11 mouse cellular contexts compared by ENCODE assay signal in the genomic region with DNA sequence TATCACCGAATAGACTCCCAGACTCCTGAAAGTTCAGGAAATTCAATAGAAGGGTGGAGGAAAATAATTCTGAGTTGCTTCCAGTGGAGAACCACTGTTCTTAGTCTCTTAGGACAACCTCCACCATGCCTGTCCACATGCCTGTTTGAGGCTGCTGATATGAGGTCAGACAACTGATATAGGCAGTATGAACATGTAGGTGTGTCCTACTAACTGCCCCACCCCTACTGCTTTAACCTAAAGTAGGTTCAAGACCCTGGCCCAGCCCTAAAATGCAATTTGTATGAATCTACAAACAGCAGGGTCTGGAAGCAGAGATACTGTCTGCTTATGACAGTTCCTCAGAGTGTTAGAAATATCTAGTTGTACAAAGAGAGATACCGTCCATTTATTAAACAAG. TPM values are rescaled to one million over a fixed set of nuclear protein-coding genes. Genes with fewer than 3 reads are reported as not detected.
DNase-seq lines count a peak whose midpoint lies in the region; ATAC-seq and TF ChIP-seq lines count a peak whose summit lies in the region.
"Had no signal": no experiment of that assay in that cellular context is flagged by ENCODE, and none has a peak within 500 bp of the region (broad histone marks: within the 10 kb centered on the region; RNA-seq: fewer than 3 reads in every experiment).

No protein-coding gene starts in this region.

- H3K4me1 ChIP-seq in neural tube, embryonic 11.5 days (ENCODE audit: control insufficient read depth, insufficient read depth, low read length), result peaks cover 9% of the 10 kb centered on the region
- H3K4me1 ChIP-seq in liver, postnatal 0 days (ENCODE audit: insufficient read depth), result peaks cover 13% of the 10 kb centered on the region

- no peaks in the 10 kb centered on the region for H3K27me3 ChIP-seq in neural tube, embryonic 11.5 days (ENCODE audit: control insufficient read depth, insufficient read depth, low read length)
- no peaks in the 10 kb centered on the region for H3K27me3 ChIP-seq in liver, postnatal 0 days (ENCODE audit: insufficient read depth, low read length)
- H3K27me3 ChIP-seq: neural tube, embryonic 12.5 days had no signal

- no peaks in the 10 kb centered on the region for H3K9me3 ChIP-seq in neural tube, embryonic 11.5 days (ENCODE audit: control insufficient read depth, low read length)
- no peaks in the 10 kb centered on the region for H3K9me3 ChIP-seq in liver, postnatal 0 days (ENCODE audit: low read length)
- H3K9me3 ChIP-seq: neural tube, embryonic 12.5 days had no signal

- peak overlapping the region; percentile 84; the same call in 1 of the 2 replicates for H3K4me3 ChIP-seq in gastrocnemius, adult 2 months
- H3K4me3 ChIP-seq in neural tube, embryonic 11.5 days (ENCODE audit: low read depth, low read length), result 0 out of 2 replicates have a peak overlapping the region, but pooled peaks have one; percentile 96
- no peak overlapping the region for H3K4me3 ChIP-seq in liver, postnatal 0 days (ENCODE audit: low read depth, low read length)

- H3K36me3 ChIP-seq in neural tube, embryonic 11.5 days (ENCODE audit: control insufficient read depth, insufficient read depth, low read length), result peaks cover 40% of the 10 kb centered on the region
- H3K36me3 ChIP-seq in liver, postnatal 0 days (replicated peaks; ENCODE audit: insufficient read depth, low read length), result peaks cover 49% of the 10 kb centered on the region

- H3K9ac ChIP-seq in neural tube, embryonic 11.5 days (ENCODE audit: low read length), result no peak overlapping the region
- no peak overlapping the region for H3K9ac ChIP-seq in liver, postnatal 0 days (replicated peaks)

- no peak for DNase-seq in gastrocnemius, adult 2 months
- DNase-seq in gastrocnemius, postnatal 10 days, result no peak
- no peak for DNase-seq in neural tube, embryonic 11.5 days (ENCODE audit: low spot score)
- DNase-seq in neural tube, embryonic 10.5 days (ENCODE audit: extremely low spot score, low spot score), result no peak
- DNase-seq in liver, postnatal 0 days, result no peak
- no peak for DNase-seq in layer of hippocampus, adult 9-10 months (ENCODE audit: low spot score)
- no peak for DNase-seq in thymus, postnatal 25 days
- DNase-seq in c-Kit-positive CD71-positive TER-119-positive erythroid progenitor cells, embryonic 14.5 days (ENCODE audit: low spot score), result no peak

- no peak overlapping the region for H3K4me2 ChIP-seq in neural tube, embryonic 11.5 days (ENCODE audit: low read depth)
- no peak overlapping the region for H3K4me2 ChIP-seq in liver, postnatal 0 days (ENCODE audit: low read depth, low read length)

- no peak overlapping the region for H3K27ac ChIP-seq in gastrocnemius, adult 2 months
- no peak overlapping the region for H3K27ac ChIP-seq in neural tube, embryonic 11.5 days (ENCODE audit: low read depth, low read length)
- no peak overlapping the region for H3K27ac ChIP-seq in liver, postnatal 0 days (ENCODE audit: low read depth)

- no peak for TF ChIP-seq EP300 in liver, postnatal 0 days (IDR thresholded peaks at IDR 0.05; ENCODE audit: low read depth)

- WGBS in neural tube, embryonic 11.5 days, result 61% methylated on average over 2 of the region's 2 CpGs
- WGBS in liver, postnatal 0 days (ENCODE audit: insufficient replicate concordance), result 61% methylated on average over 2 of the region's 2 CpGs

- no peak for TF ChIP-seq CTCF in gastrocnemius, adult 2 months (IDR thresholded peaks at IDR 0.05)
- no peak for TF ChIP-seq CTCF in liver, postnatal 0 days (IDR thresholded peaks at IDR 0.05; ENCODE audit: low read depth)

- intact Hi-C loops in gastrocnemius, adult 2 months (cut with DNase I), result loop anchor here (5.0 kb wide), 1 partner anchor 37 kb away; the partner anchor contains the start of genes Clec18a and Pdpr

- ATAC-seq in neural tube, embryonic 11.5 days (ENCODE audit: insufficient read depth, low FRiP score, low TSS enrichment), result peak; percentile 42; the same call in 1 of the 2 replicates
- ATAC-seq in liver, postnatal 0 days, result 0 out of 2 replicates have a peak, but pooled peaks have one; percentile 5

RNA-seq across cellular contexts. Expression of gene Exosc6, which starts 0.5 kb away (rescaled TPM):
- total RNA-seq in gastrocnemius, adult 2 months (2021), result not detected
- total RNA-seq in gastrocnemius, postnatal 10 days (2021), result not detected
- 11.4 and 16.4 TPM in 2 replicates for polyA plus RNA-seq in neural tube, embryonic 11.5 days (2014; fragmentation: Nextera tagmentation; extraction: Ambion mirVana)
- 6.1 and 7.0 TPM in 2 replicates for polyA plus RNA-seq in liver, postnatal 0 days (2015; fragmentation: Nextera tagmentation; extraction: Ambion mirVana)
- total RNA-seq: heart, adult 2 months; left cerebral cortex, adult 18-20 months had no signal
- polyA plus RNA-seq: heart, adult 2 months had no signal

RNA-seq across cellular contexts. Expression of gene Aars, which starts 22.7 kb away (rescaled TPM):
- 10 to 100 TPM; 50.5 to 54.2 TPM for total RNA-seq in gastrocnemius, adult 2 months (2021)
- 10 to 100 TPM; 41.5 to 53.4 TPM for total RNA-seq in gastrocnemius, postnatal 10 days (2021)
- polyA plus RNA-seq in neural tube, embryonic 11.5 days (2014; fragmentation: Nextera tagmentation; extraction: Ambion mirVana), result 79.7 and 89.6 TPM in 2 replicates
- 23.1 and 26.0 TPM in 2 replicates for polyA plus RNA-seq in liver, postnatal 0 days (2015; fragmentation: Nextera tagmentation; extraction: Ambion mirVana)

RNA-seq across cellular contexts. Expression of gene Ddx19b, which starts 24.1 kb away (rescaled TPM):
- 10 to 100 TPM; 11.4 to 13.0 TPM for total RNA-seq in gastrocnemius, adult 2 months (2021)
- total RNA-seq in gastrocnemius, postnatal 10 days (2021), result 10 to 100 TPM in 1 of 2 experiments, 1 to 10 TPM in 1; 9.9 to 10.4 TPM
- 7.3 and 7.4 TPM in 2 replicates for polyA plus RNA-seq in neural tube, embryonic 11.5 days (2014; fragmentation: Nextera tagmentation; extraction: Ambion mirVana)
- 3.5 and 3.9 TPM in 2 replicates for polyA plus RNA-seq in liver, postnatal 0 days (2015; fragmentation: Nextera tagmentation; extraction: Ambion mirVana)

RNA-seq across cellular contexts. Expression of gene Clec18a, which starts 36.6 kb away (rescaled TPM):
- 1 to 10 TPM in 1 of 2 experiments, under 1 TPM in 1; 0.36 to 1.1 TPM for total RNA-seq in gastrocnemius, adult 2 months (2021)
- total RNA-seq in gastrocnemius, postnatal 10 days (2021), result 1 to 10 TPM in 1 of 2 experiments, under 1 TPM in 1; 0.63 to 1.0 TPM
- 0.38 and 0.55 TPM in 2 replicates for polyA plus RNA-seq in neural tube, embryonic 11.5 days (2014; fragmentation: Nextera tagmentation; extraction: Ambion mirVana)
- polyA plus RNA-seq in liver, postnatal 0 days (2015; fragmentation: Nextera tagmentation; extraction: Ambion mirVana), result not detected in 2 replicates

RNA-seq across cellular contexts. Expression of gene Pdpr, which starts 38.8 kb away (rescaled TPM):
- 100 to 1,000 TPM; 111 to 130 TPM for total RNA-seq in gastrocnemius, adult 2 months (2021)
- total RNA-seq in gastrocnemius, postnatal 10 days (2021), result 10 to 100 TPM; 52.9 to 67.6 TPM
- polyA plus RNA-seq in neural tube, embryonic 11.5 days (2014; fragmentation: Nextera tagmentation; extraction: Ambion mirVana), result 5.3 and 6.2 TPM in 2 replicates
- 2.0 and 3.3 TPM in 2 replicates for polyA plus RNA-seq in liver, postnatal 0 days (2015; fragmentation: Nextera tagmentation; extraction: Ambion mirVana)
